Mouse (Mus musculus) liver, embryonic 16.5 days (tissue): ENCODE results near the gene Nfib. TPM values are rescaled to one million over a fixed set of nuclear protein-coding genes. Genes with fewer than 3 reads are reported as not detected.

Experiments
- ATAC-seq: fragments of 200-750 bp; cut with Nextera tagmentation; 2 replicates; pipeline ENCODE4 v1.8.0; 2017; ENCODE audit warnings: low read depth, mild to moderate bottlenecking, moderate number of reproducible peaks, moderate library complexity
- H3K27ac ChIP-seq: fragments of 300-500 bp; sonication (generic); 2 replicates; pipeline ENCODE4 v1.5.1; 2014; ENCODE audit warnings: mild to moderate bottlenecking, low read length
- H3K27me3 ChIP-seq: fragments of 300-500 bp; sonication (generic); 2 replicates; pipeline ENCODE4 v1.6.1; 2014; ENCODE audit warnings: low read depth, low read length, mixed read lengths; ENCODE audit not compliant: control insufficient read depth, insufficient read depth
- H3K36me3 ChIP-seq: fragments of 300-500 bp; sonication (generic); 2 replicates; pipeline ENCODE4 v1.6.1; 2014; ENCODE audit warnings: mild to moderate bottlenecking; ENCODE audit not compliant: control insufficient read depth, insufficient read depth
- H3K4me1 ChIP-seq: fragments of 300-500 bp; sonication (generic); 2 replicates; pipeline ENCODE4 v1.6.1; 2014; ENCODE audit warnings: low read depth, low read length, mixed read lengths; ENCODE audit not compliant: control insufficient read depth
- H3K4me2 ChIP-seq: fragments of 300-500 bp; sonication (generic); 2 replicates; pipeline ENCODE4 v1.6.1; 2014; ENCODE audit warnings: low read depth, low read length, mixed read lengths
- H3K4me3 ChIP-seq: fragments of 300-500 bp; sonication (generic); 2 replicates; pipeline ENCODE4 v1.5.1; 2014; ENCODE audit warnings: low read depth, mild to moderate bottlenecking, low read length
- H3K9ac ChIP-seq: fragments of 300-500 bp; sonication (generic); 2 replicates; pipeline ENCODE4 v1.6.1; 2014; ENCODE audit warnings: low read depth, low read length
- H3K9me3 ChIP-seq: fragments of 300-500 bp; sonication (generic); replicated peaks from 2 replicates; pipeline ENCODE4 v1.6.1; 2016; ENCODE audit warnings: low read length; ENCODE audit not compliant: control insufficient read depth
- WGBS: fragments of 180-500 bp; shearing (Covaris S2); extraction: QIAGEN DNeasy Blood & Tissue Kit; methylation state at CpG from one replicate; pipeline ENCODE4 v1.1.7; 2014; ENCODE audit not compliant: insufficient replicate concordance; 5-methylcytosine and 5-hydroxymethylcytosine counted together
- polyA plus RNA-seq: library from polyadenylated mRNA; unstranded; fragments of >200 nt; fragmentation: Nextera tagmentation; extraction: Ambion mirVana; gene quantifications from 2 replicates; pipeline ENCODE4 v1.2.1, GENCODE M21; 2015

Gene Nfib
- polyA plus RNA-seq, 1 experiment from 2014 or later, result 5.4 TPM

DNA sequence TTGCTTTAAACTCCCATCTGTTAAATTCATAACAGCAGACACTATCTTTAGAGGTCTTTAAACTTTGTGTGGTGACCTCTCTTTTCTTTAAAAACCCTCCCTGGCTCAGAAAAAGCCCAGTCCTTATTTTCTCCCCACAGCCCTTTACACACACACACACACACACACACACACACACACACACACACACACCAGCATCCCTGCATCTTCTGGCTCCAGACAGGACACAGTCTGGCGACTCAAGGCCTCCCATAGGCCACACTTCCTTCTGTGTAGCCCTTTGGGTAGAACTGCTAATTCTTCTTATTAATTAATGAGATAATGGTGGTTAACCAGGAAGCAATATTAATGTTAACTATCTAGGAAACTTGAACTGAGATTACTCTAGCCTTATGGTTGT lies 211.7 kb downstream of the Nfib start:
- ATAC-seq, result no peak

DNA sequence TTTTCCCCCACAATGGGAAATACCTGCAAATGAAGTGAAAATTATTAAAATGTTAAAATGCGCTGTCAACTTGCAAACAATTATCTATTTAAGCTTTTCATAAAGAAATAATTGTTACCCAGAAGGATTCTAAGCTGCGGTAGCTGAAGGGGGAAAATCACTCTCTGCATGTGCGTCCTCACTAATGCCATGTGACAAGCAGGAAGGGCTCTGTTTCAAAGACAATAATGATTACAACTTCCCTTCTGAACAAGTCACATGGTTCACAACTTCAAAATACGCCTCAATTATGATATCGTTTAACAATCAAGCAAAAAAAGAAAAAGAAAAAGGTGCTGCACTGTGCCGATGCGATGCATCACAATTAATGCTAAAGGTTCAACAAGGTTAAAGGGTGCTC lies 212.2 kb downstream of the Nfib start:
- H3K9me3 ChIP-seq, result no peaks in the 10 kb centered on the region
- H3K27me3 ChIP-seq, result no peaks in the 10 kb centered on the region
- no peak overlapping the region for H3K4me3 ChIP-seq
- H3K4me1 ChIP-seq, result no peaks in the 10 kb centered on the region
- WGBS, result 69% methylated on average over 7 of the region's 7 CpGs
- peaks cover 1% of the 10 kb centered on the region; the same call in 1 of the 2 replicates for H3K36me3 ChIP-seq
- no peak overlapping the region for H3K27ac ChIP-seq
- ATAC-seq, result no peak
- no peak overlapping the region for H3K9ac ChIP-seq
- no peak overlapping the region for H3K4me2 ChIP-seq

More for the DNA sequence above, 211.7 kb downstream of the Nfib start:
- 30% methylated on average over 1 of the region's 1 CpGs for WGBS
- no peak overlapping the region for H3K4me2 ChIP-seq
- no peaks in the 10 kb centered on the region for H3K27me3 ChIP-seq
- no peaks in the 10 kb centered on the region for H3K9me3 ChIP-seq
- H3K4me1 ChIP-seq, result no peaks in the 10 kb centered on the region
- no peak overlapping the region for H3K4me3 ChIP-seq
- H3K9ac ChIP-seq, result no peak overlapping the region
- H3K27ac ChIP-seq, result no peak overlapping the region
- peaks cover 2% of the 10 kb centered on the region; the same call in 1 of the 2 replicates for H3K36me3 ChIP-seq

DNA sequence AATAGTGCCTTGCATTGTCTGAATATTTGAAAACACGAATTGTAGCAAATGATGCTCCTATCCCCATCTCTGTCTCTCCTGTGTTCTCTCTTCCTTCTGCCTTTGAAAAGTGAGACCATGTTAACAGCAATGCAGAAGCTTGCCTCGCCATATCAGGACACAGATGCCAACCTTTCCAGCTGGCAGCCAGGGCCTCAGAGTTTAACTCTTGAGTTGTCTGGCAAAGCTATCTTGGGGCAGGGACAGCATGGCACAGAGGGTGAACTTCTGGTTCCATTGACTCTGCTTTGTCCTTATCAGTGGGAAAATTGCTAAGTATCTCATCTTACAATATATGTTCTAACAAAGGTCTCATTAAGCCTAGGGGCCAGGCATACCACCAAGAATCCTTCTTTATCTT lies 212.8 kb downstream of the Nfib start:
- no peak overlapping the region for H3K4me3 ChIP-seq
- ATAC-seq, result no peak
- H3K9ac ChIP-seq, result no peak overlapping the region
- no peaks in the 10 kb centered on the region for H3K36me3 ChIP-seq
- H3K27ac ChIP-seq, result no peak overlapping the region
- H3K4me2 ChIP-seq, result no peak overlapping the region
- H3K4me1 ChIP-seq, result no peaks in the 10 kb centered on the region
- 45% methylated on average over 2 of the region's 2 CpGs for WGBS
- no peaks in the 10 kb centered on the region for H3K9me3 ChIP-seq
- H3K27me3 ChIP-seq, result no peaks in the 10 kb centered on the region

DNA sequence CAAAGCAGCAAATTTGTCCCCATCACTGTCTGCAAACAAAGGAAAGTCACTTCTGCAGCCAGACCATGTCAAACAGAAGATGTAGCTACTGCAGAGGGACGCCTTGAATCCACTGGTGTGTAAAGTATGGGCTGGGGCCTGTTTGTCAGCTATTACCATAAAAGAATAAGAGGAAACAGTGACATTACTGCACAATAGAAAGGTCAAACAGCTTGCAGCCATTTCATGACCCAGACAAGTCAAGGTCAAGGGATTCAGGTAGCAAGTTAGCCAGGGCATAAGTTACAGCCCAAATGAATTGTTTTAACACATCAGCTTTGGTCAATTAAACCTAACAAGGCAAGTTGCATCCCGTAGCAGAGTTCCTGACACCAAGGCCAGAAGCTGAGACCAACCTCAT lies 215.6 kb downstream of the Nfib start:
- 38% methylated on average over 2 of the region's 2 CpGs for WGBS
- Histone ChIP-seq H3K27ac (no peak overlapping the region), H3K36me3 (no peaks in the 10 kb centered on the region), H3K27me3 (no peaks in the 10 kb centered on the region), H3K4me2 (no peak overlapping the region), H3K4me1 (no peaks in the 10 kb centered on the region), H3K9ac (no peak overlapping the region), H3K4me3 (no peak overlapping the region), H3K9me3 (no peaks in the 10 kb centered on the region)
- ATAC-seq, result no peak

DNA sequence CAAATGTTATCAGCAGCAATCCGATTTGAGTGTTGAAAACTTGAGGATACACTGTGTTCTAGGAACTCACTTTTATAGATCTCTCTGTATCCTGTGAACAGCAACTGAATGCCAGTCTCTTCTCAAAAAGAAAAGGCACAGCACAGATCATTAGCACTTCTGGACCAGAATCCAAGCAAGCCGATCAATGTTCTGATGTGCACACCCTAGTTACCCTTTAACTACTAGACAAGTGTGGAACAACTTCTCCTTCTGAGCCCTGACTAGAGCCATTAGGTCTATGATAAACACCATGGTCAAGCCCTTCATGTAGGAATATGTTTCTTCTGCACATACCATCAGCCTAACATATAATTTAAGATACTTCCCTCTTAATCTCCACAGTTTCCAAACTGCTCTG lies 219.6 kb downstream of the Nfib start:
- WGBS, result 46% methylated on average over 2 of the region's 2 CpGs
- ATAC-seq, result no peak

GRCm38 (mm10) chr4:82483871-82484270 lies 221.7 kb downstream of the Nfib start:
- no peak overlapping the region for H3K4me2 ChIP-seq

More for the DNA sequence above, 219.6 kb downstream of the Nfib start:
- Histone ChIP-seq H3K27ac (no peak overlapping the region), H3K4me1 (no peaks in the 10 kb centered on the region), H3K4me2 (no peak overlapping the region), H3K9me3 (no peaks in the 10 kb centered on the region), H3K27me3 (no peaks in the 10 kb centered on the region), H3K9ac (no peak overlapping the region), H3K36me3 (no peaks in the 10 kb centered on the region), H3K4me3 (no peak overlapping the region)

DNA sequence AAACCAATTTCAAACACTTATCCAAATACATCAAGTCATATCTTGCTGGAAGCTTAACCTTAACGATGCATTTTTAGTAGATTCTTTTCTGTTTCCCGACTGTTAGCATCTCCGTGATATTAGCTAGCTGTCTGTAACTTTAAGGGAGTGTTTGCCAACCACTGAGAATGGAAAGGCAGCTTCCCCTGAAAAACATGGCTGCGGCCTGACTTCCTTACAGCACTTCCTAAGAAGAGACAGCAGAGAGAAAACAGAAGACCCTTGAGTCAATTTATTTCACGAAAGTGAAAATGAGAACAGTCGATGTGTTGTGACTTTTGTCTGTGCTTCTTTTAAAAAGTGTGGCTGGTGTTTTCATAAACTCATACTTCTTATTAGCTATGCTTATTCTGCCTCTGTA lies 222.3 kb downstream of the Nfib start:
- H3K36me3 ChIP-seq, result no peaks in the 10 kb centered on the region
- H3K27me3 ChIP-seq, result no peaks in the 10 kb centered on the region
- no peak overlapping the region for H3K4me3 ChIP-seq
- no peak overlapping the region for H3K4me2 ChIP-seq
- no peak overlapping the region for H3K27ac ChIP-seq
- no peak overlapping the region for H3K9ac ChIP-seq
- H3K9me3 ChIP-seq, result no peaks in the 10 kb centered on the region
- 50% methylated on average over 6 of the region's 6 CpGs for WGBS
- H3K4me1 ChIP-seq, result no peaks in the 10 kb centered on the region
- ATAC-seq, result no peak

More at GRCm38 (mm10) chr4:82483871-82484270, 221.7 kb downstream of the Nfib start:
- Histone ChIP-seq H3K27ac (no peak overlapping the region), H3K36me3 (no peaks in the 10 kb centered on the region), H3K9ac (no peak overlapping the region), H3K9me3 (no peaks in the 10 kb centered on the region), H3K27me3 (no peaks in the 10 kb centered on the region), H3K4me3 (no peak overlapping the region), H3K4me1 (no peaks in the 10 kb centered on the region)
- 48% methylated on average over 1 of the region's 1 CpGs for WGBS
- no peak for ATAC-seq

DNA sequence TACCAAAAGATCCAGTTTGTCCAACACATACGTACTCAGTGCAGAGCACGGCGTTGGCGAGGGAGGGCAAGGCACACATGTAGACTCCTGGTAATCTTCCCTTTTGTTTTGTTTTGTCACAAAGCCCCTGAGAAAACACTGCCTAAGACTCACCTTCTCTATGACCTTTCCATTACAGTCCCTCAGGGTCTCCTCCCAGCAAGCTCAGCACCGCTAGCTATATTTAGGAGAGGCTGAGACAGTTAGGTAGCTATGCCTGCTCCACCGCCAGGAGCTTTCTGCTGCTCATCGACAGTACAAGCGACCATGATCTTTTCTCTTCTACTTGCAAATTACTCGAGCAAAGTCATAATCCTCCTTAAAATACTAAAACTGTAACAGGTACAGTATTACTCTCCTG lies 224.9 kb downstream of the Nfib start:
- WGBS, result 77% methylated on average over 9 of the region's 9 CpGs
- Histone ChIP-seq H3K27ac (no peak overlapping the region), H3K4me3 (no peak overlapping the region), H3K27me3 (no peaks in the 10 kb centered on the region), H3K4me2 (no peak overlapping the region), H3K9ac (no peak overlapping the region), H3K4me1 (peaks cover 3% of the 10 kb centered on the region; the same call in 1 of the 2 replicates), H3K9me3 (no peaks in the 10 kb centered on the region), H3K36me3 (no peaks in the 10 kb centered on the region)
- no peak for ATAC-seq

- WGBS, result 38% methylated on average over 4 of the region's 4 CpGs
- no peak for ATAC-seq
Observed at GRCm38 (mm10) chr4:82479394-82479793, 226.2 kb downstream of the Nfib start.

More at GRCm38 (mm10) chr4:82479394-82479793, 226.2 kb downstream of the Nfib start:
- Histone ChIP-seq H3K4me2 (no peak overlapping the region), H3K27me3 (no peaks in the 10 kb centered on the region), H3K9ac (no peak overlapping the region), H3K9me3 (no peaks in the 10 kb centered on the region), H3K4me1 (peaks cover 4% of the 10 kb centered on the region; the same call in 1 of the 2 replicates), H3K36me3 (no peaks in the 10 kb centered on the region), H3K4me3 (no peak overlapping the region), H3K27ac (no peak overlapping the region)
